Mouse (Mus musculus): ENCODE data around the gene Defa36. TPM values are rescaled to one million over a fixed set of nuclear protein-coding genes. Genes with fewer than 3 reads are reported as not detected.

Gene Defa36
- not detected for polyA plus RNA-seq (2015; fragmentation: Illumina TruSeq; extraction: RNeasy Lipid Tissue Mini Kit (QIAGEN cat#74804); ENCODE audit: insufficient read depth, low replicate concordance)

DNA sequence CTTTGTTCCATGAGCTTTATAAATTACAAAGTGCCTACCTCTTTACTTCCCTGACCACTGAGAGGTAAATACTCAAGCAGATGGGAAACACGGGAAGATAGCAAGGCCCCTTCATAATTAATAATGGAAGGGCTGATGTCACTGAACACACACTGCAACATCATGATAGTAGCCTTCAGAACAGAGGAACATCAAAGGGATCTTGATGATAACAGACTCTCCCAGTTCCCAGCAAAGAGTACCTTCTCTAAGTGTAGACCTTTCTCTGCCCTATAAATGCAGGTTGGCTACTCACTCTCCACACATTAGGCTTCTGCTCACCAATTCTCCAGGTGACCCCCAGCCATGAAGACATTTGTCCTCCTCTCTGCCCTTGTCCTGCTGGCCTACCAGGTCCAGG lies at the start of gene Defa36:
Gene Defa36 (plus strand): TSS at position 301 of the 400 bp plus-strand sequence.

DNA sequence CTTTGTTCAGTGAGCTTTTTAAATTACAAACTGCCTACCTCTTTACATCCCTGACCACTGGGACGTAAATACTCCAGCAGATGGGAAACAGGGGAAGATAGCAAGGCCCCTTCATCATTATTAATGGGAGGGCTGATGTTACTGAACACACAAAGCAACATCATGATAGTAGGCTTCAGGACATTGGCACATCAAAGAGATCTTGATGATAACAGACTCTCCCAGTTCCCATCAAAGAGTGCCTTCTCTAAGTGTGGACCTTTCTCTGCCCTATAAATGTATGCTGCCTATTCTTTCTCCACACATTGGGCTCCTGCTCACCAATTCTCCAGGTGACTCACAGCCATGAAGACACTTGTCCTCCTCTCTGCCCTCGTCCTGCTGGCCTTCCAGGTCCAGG lies 49.0 kb upstream of the Defa36 start, which contains the start of gene Defa2:
Gene Defa2 (plus strand): TSS at position 301 of the 400 bp plus-strand sequence.

DNA sequence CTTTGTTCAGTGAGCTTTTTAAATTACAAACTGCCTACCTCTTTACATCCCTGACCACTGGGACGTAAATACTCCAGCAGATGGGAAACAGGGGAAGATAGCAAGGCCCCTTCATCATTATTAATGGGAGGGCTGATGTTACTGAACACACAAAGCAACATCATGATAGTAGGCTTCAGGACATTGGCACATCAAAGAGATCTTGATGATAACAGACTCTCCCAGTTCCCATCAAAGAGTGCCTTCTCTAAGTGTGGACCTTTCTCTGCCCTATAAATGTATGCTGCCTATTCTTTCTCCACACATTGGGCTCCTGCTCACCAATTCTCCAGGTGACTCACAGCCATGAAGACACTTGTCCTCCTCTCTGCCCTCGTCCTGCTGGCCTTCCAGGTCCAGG lies 35.7 kb upstream of the Defa36 start, which contains the start of gene Defa33:
Gene Defa33 (plus strand): TSS at position 301 of the 400 bp plus-strand sequence.

DNA sequence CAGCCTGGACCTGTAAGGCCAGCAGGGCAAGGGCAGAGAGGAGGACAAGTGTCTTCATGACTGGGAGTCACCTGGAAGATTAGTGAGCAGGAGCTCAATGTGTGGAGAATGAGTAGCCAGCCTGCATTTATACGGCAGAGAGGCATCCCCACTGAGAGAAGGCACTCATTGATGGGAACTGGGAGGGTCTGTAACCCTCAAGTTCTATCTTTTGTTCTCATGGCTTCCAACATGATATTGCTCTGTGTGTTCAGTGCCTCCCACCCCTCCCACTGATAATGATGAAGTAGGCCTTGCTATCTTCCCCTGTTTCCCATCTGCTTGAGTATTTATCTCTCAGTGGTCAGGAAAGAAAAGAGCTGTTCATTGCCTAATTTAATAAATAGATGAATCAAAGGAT lies 29.2 kb downstream of the Defa36 start, which contains the start of gene Gm7849:
Gene Gm7849 (minus strand): TSS at position 101 of the 400 bp plus-strand sequence.

Other genes with a start within 250 kb of the Defa36 start
- not detected for gene Defa31, start 235.8 kb upstream of the Defa36 start, polyA plus RNA-seq (2015; fragmentation: Illumina TruSeq; extraction: RNeasy Lipid Tissue Mini Kit (QIAGEN cat#74804); ENCODE audit: insufficient read depth, low replicate concordance)
- not detected for gene Gm15293, start 225.8 kb upstream of the Defa36 start, polyA plus RNA-seq (2015; fragmentation: Illumina TruSeq; extraction: RNeasy Lipid Tissue Mini Kit (QIAGEN cat#74804); ENCODE audit: insufficient read depth, low replicate concordance)
- gene Gm15292, start 177.7 kb upstream of the Defa36 start, polyA plus RNA-seq (2015; fragmentation: Illumina TruSeq; extraction: RNeasy Lipid Tissue Mini Kit (QIAGEN cat#74804); ENCODE audit: insufficient read depth, low replicate concordance): not detected
- gene Defa27, start 111.9 kb upstream of the Defa36 start, polyA plus RNA-seq (2015; fragmentation: Illumina TruSeq; extraction: RNeasy Lipid Tissue Mini Kit (QIAGEN cat#74804); ENCODE audit: insufficient read depth, low replicate concordance): not detected
- not detected for gene Defa29, start 100.4 kb upstream of the Defa36 start, polyA plus RNA-seq (2015; fragmentation: Illumina TruSeq; extraction: RNeasy Lipid Tissue Mini Kit (QIAGEN cat#74804); ENCODE audit: insufficient read depth, low replicate concordance)
- gene Defa2, start 48.9 kb upstream of the Defa36 start, polyA plus RNA-seq (2015; fragmentation: Illumina TruSeq; extraction: RNeasy Lipid Tissue Mini Kit (QIAGEN cat#74804); ENCODE audit: insufficient read depth, low replicate concordance): not detected
- not detected for gene Defa33, start 35.6 kb upstream of the Defa36 start, polyA plus RNA-seq (2015; fragmentation: Illumina TruSeq; extraction: RNeasy Lipid Tissue Mini Kit (QIAGEN cat#74804); ENCODE audit: insufficient read depth, low replicate concordance)
- gene Gm7849, start 29.1 kb downstream of the Defa36 start, polyA plus RNA-seq (2015; fragmentation: Illumina TruSeq; extraction: RNeasy Lipid Tissue Mini Kit (QIAGEN cat#74804); ENCODE audit: insufficient read depth, low replicate concordance): not detected
- not detected for gene Defa20, start 81.8 kb downstream of the Defa36 start, polyA plus RNA-seq (2015; fragmentation: Illumina TruSeq; extraction: RNeasy Lipid Tissue Mini Kit (QIAGEN cat#74804); ENCODE audit: insufficient read depth, low replicate concordance)
- not detected for gene Defa32, start 101.6 kb downstream of the Defa36 start, polyA plus RNA-seq (2015; fragmentation: Illumina TruSeq; extraction: RNeasy Lipid Tissue Mini Kit (QIAGEN cat#74804); ENCODE audit: insufficient read depth, low replicate concordance)
- not detected for gene Defa37, start 138.0 kb downstream of the Defa36 start, polyA plus RNA-seq (2015; fragmentation: Illumina TruSeq; extraction: RNeasy Lipid Tissue Mini Kit (QIAGEN cat#74804); ENCODE audit: insufficient read depth, low replicate concordance)
- not detected for gene Defa28, start 155.6 kb downstream of the Defa36 start, polyA plus RNA-seq (2015; fragmentation: Illumina TruSeq; extraction: RNeasy Lipid Tissue Mini Kit (QIAGEN cat#74804); ENCODE audit: insufficient read depth, low replicate concordance)
- not detected for gene Gm7861, start 167.1 kb downstream of the Defa36 start, polyA plus RNA-seq (2015; fragmentation: Illumina TruSeq; extraction: RNeasy Lipid Tissue Mini Kit (QIAGEN cat#74804); ENCODE audit: insufficient read depth, low replicate concordance)
- not detected for gene Defa26, start 190.8 kb downstream of the Defa36 start, polyA plus RNA-seq (2015; fragmentation: Illumina TruSeq; extraction: RNeasy Lipid Tissue Mini Kit (QIAGEN cat#74804); ENCODE audit: insufficient read depth, low replicate concordance)
- gene Defa17, start 228.4 kb downstream of the Defa36 start, polyA plus RNA-seq (2015; fragmentation: Illumina TruSeq; extraction: RNeasy Lipid Tissue Mini Kit (QIAGEN cat#74804); ENCODE audit: insufficient read depth, low replicate concordance): not detected
- not detected for gene Defa34, start 238.4 kb downstream of the Defa36 start, polyA plus RNA-seq (2015; fragmentation: Illumina TruSeq; extraction: RNeasy Lipid Tissue Mini Kit (QIAGEN cat#74804); ENCODE audit: insufficient read depth, low replicate concordance)